Mouse (Mus musculus) yolk sac, embryonic 10.5 days (tissue): ENCODE data around the gene Rb1.

ENCODE experiments used
- DNase-seq: peaks from one replicate; pipeline ENCODE4 v3.0.0-alpha.2; 2017; ENCODE audit warnings: low spot score

Rb1 gene

DNA sequence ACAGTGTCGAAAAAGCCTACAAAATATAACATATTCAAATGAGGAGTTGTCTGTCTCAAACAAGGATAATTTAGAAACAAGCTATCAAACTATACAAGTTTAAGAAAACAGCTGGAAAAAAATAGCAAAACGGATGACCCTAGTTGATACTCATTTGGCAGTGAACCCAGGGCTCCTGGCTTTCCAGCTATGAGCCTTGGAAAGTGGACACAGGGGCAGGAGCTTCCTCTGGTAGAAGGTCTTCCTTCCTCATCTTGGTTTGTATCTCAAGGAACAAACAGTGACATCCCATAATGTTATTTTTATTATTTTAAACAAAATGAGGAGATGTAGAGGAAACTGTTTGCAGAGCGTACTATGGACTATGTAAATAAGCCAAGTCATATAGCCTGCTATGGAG is 177.5 kb downstream of the Rb1 start:
- no peak for DNase-seq

DNA sequence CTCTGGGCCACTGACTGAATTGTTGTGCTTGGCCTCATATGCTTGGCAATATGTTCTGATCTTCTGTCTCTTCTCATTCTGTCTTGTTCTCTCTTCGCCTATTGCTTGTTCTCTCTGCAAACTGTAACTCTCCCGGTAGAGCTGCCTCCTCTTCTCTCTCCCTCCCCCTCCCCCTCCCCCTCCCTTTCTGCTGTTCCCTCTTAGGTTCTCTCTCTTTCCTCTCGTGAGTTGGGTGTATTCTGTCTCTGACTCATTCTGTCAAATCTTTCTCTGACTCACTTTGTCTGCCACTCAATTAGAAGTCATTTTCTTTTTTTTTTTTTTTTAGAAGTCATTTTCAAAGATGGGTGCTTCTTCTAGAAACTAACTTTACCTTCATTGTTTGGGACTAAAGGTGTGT is 178.9 kb downstream of the Rb1 start:
- DNase-seq, result no peak

DNA sequence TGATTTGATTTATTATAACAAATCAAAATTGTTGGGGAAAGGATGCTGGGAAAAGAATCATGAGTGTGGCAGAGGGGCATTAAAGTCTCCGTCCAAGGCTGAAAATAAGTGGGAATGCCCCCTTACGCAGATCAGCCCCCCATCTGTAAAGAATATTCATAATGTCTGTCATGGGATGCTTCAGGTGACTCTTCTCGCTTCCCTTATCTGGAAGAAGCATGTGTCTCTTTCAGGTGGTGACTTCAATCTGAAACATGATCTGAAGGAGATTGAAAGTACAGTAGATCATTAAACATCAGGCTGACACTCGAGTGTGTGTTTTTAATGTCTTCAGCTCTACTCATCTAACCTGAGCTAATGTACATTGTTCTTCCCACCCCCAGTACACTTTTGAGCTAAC is 180.1 kb downstream of the Rb1 start:
- no peak for DNase-seq

DNA sequence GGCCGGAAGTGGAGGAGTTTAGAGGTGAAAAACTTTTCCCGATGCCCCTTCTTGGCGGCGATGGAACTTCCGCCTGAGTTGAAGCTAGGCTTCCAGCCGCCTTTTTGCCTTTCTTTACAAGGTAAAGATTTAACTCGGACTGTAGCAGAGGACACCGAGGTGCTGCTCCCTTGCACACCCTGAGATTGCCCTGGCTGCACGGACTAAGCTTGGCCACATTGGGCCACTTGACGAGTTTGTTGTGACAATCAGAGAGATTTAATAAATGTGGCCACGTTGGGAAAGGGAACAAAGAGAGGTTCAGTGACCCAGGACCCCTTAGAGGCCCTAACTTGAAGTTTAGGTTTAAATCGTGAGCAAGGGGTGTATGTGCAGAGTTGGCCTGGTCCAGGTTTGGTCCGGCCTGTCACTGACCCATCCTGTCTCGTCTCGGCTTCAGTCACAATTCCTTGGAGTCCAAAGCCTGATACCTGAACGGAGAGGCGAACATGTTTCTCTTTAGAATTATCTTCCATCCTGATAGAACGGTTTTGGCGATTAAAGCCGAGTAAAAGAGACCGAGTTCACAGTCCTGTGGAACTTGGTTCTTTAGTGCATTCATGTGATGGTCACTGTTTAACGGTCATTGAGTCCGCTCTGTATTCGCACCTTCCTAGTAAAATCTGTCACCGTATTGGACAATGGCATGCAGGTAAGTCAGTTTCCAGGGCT is 181.8 kb downstream of the Rb1 start:
- no peak for DNase-seq

DNA sequence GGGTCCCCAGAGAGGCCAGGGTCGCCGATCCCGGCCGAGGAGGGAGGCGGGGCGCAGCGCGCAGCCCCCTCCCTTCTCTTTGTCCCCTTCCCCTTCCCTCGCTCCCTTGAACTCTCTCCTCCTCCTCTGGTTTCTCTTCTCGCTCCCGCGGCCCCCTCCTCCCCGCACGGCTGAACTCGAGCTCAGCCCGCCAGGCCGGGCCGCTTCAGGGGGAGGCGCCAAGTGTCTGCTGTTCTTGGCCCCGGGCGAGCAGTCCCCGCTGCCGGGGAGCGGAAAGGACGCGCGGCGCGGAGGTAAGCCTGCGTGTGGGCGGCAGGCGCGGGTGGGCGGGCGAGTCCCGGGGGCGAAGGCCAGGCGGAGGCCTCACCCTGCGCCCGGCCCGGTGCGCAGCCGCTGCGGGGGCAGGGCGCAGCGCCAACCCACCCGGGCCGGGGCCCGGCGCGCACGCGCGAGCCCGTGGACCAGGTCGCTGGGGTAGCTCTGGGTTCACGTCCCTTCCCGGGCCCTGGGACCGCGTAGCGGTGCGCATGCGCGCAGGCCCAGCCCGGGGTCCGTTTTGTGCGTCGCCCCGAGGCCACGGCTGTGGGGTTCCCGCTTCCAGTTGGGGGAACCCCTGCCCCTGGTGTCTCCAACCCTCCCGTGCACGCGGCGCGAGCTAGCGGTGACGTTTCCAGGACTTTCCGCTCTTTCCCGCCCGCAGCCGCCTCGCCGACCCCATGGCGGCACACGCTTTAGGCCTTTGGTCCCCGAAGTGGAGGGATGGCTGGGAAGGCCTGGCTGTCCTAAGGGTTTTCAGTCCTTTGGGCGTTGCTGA is 182.5 kb downstream of the Rb1 start:
- peak; percentile 86 for DNase-seq

DNA sequence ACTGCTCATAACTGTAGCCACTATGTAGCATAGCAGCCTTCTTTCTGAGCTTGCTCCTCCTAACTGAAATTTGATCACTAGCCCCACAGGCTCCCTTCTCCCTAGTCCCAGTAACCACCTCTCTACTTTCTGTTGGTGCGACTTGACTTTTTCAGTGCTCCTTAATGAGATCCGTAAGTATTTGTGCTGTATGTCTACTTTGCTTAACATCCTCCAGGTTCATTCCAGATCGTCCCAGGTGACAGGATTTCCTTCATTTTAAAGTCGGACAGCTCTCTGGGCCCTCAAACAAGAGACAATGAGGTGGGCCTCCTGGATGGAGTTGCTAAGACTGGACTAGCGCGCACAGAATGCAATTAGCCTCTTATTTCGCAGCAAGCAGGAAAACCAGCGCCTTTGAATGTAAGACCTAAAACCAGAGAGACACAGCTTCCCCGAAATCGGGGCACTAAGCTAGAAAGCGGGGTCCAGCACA is 183.2 kb downstream of the Rb1 start:
- no peak for DNase-seq

DNA sequence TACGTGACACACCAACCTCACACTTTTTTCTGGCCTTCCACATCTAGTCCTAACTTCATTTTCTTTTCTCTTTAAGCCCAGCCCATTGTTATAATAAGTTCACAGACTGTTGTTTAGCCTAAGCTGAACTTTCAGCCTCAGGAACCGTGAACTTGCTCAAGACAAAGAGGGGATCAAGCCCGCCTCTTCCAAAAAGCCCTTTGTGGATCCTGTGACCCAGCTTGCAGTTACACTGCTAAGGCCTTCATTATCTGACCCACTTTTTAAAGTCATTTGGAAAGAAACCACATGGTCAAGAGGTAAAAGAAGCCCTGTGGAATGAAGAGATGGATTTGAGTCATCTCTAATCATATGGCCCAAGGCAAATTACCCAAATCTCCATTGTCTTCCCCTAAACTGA is 183.8 kb downstream of the Rb1 start:
- no peak for DNase-seq

DNA sequence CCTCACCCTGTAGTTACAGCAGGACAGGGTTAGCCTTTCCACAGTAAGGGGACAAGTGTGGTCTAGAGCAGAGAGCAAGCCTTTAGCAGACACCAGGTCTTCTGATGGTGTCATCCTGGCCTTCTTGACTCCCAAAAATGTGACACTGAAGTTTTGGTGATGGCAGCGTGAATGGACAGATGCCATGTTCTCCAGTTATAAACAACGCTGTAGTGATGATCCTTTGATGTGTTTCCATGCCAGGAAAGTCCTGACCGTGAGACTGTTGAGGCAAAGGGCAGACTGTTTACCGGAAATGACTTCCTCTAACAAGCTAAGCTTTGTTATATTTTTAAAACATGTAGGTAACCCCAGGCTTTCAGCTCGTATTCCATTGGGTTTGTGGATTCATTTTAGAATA is 185.8 kb downstream of the Rb1 start:
- DNase-seq, result no peak

DNA sequence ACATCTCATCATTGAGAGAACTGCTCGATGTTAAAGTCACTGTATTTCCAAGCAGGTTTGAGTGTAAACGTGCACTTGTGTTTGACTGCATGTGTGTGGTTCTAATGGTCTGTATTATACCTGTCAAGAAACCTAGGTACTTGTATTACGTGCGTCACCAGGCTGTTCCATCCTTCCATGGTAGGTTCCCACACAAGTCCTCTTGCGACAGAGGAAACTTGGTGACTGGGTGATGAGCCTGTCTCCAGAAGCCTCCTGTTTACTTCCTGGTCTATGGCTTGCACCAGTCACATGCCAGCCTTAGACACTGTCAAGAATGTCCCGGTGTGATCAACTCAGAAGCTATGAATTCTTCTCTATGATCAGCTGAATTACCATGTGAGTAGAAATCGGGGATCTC is 187.1 kb downstream of the Rb1 start:
- DNase-seq, result no peak

DNA sequence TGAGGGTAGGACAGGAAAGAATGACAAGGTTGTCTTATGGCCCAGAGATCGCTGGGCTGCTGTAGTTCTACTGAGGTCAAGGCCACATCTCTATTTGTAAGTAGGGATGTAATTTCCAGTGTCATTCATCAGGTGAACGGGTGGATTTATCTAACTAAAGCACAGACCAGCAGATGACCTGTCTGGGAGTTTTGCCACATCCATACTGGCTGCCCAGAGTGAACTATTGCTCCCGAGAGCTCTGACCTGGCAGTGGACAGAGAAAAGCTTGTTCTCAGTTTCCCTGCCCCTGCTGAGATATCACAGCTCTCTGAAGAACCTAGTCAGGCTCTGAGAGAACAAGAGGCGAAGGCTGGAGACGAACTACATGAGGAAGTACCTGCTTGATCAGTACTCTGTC is 188.4 kb downstream of the Rb1 start:
- no peak for DNase-seq
